Mouse (Mus musculus) ES-Bruce4 (cell line): ENCODE data around the gene Tcf15.

Experiments
- CTCF ChIP-seq: IDR thresholded peaks from one replicate; pipeline ENCODE4 v1.8.1; 2011; ENCODE audit warnings: low read depth, low read length
- POLR2A ChIP-seq: IDR thresholded peaks from one replicate; pipeline ENCODE4 v1.8.1; 2011; ENCODE audit warnings: low read length; ENCODE audit not compliant: insufficient read depth

DNA sequence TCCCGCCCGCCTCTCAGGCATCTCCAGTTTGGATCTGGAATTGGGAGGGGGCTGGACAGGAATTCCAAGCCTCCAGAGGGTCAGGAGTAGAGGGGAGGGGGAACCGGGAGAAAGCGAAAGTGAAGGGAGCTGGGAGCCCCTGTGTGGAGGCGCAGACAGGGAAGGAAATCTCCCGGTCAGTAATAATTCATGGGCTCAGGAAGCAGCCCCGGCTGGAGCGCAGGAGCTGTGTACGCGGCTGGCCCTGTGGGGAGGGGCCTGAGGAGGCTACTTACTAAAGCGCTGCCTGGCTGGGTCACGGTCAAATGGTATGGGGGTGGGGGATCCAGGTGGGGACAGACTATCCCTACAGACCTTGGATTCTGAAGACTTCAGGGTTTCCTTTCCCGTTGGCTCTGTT lies 1.3 kb upstream of the Tcf15 start:
- TF ChIP-seq CTCF (no peak), POLR2A (no peak)
